8 mouse cellular contexts compared by ENCODE assay signal in genomic region chr11:69011445-69011844, GRCm38 (mm10). TPM values are rescaled to one million over a fixed set of nuclear protein-coding genes. Genes with fewer than 3 reads are reported as not detected.
DNase-seq lines count a peak whose midpoint lies in the region; ATAC-seq and TF ChIP-seq lines count a peak whose summit lies in the region.
"Not testable (repeated sequence)": the region's sequence is repeated elsewhere in the genome, so short reads cannot be mapped to it uniquely, and the experiment has no call there.

No protein-coding gene starts in this region.

- not testable (repeated sequence) for H3K9me3 ChIP-seq in forebrain, embryonic 12.5 days; heart, embryonic 15.5 days (replicated peaks); intestine, embryonic 16.5 days (ENCODE audit: control insufficient read depth, low read length); limb, embryonic 14.5 days (ENCODE audit: control insufficient read depth, low read length); lung, postnatal 0 days (ENCODE audit: low read length); neural tube, embryonic 12.5 days

- not testable (repeated sequence) for ATAC-seq in forebrain, embryonic 12.5 days (ENCODE audit: low FRiP score); heart, embryonic 15.5 days (replicated peaks; ENCODE audit: insufficient number of reproducible peaks, insufficient read depth, low FRiP score, low read depth); intestine, embryonic 16.5 days; limb, embryonic 14.5 days (ENCODE audit: low FRiP score, low read depth); lung, postnatal 0 days; neural tube, embryonic 12.5 days (ENCODE audit: low FRiP score, low read depth)

- H3K4me3 ChIP-seq in bone marrow macrophage, adult 2 months (ENCODE audit: insufficient read depth, low read length), result peak overlapping the region; percentile 26; the same call in 1 of the 2 replicates
- H3K4me3 ChIP-seq in forebrain, embryonic 12.5 days (replicated peaks), result peak overlapping the region; percentile 54
- peak overlapping the region; percentile 53 for H3K4me3 ChIP-seq in heart, embryonic 15.5 days
- H3K4me3 ChIP-seq in intestine, embryonic 16.5 days (ENCODE audit: low read length), result peak overlapping the region; percentile 61
- H3K4me3 ChIP-seq in limb, embryonic 14.5 days (replicated peaks; ENCODE audit: low read length), result peak overlapping the region; percentile 53
- peak overlapping the region; percentile 51; the same call in 1 of the 2 replicates for H3K4me3 ChIP-seq in lung, postnatal 0 days (ENCODE audit: low read depth, low read length)
- peak overlapping the region; percentile 46 for H3K4me3 ChIP-seq in neural tube, embryonic 12.5 days

- not testable (repeated sequence) for TF ChIP-seq EP300 in lung, postnatal 0 days (IDR thresholded peaks at IDR 0.05)

- not testable (repeated sequence) for H3K36me3 ChIP-seq in forebrain, embryonic 12.5 days (replicated peaks); heart, embryonic 15.5 days; intestine, embryonic 16.5 days (ENCODE audit: control insufficient read depth, insufficient read depth, low read length); limb, embryonic 14.5 days (ENCODE audit: control insufficient read depth, insufficient read depth, low read length); lung, postnatal 0 days (ENCODE audit: insufficient read depth, low read length); neural tube, embryonic 12.5 days

- H3K9ac ChIP-seq in forebrain, embryonic 12.5 days; heart, embryonic 15.5 days; intestine, embryonic 16.5 days (ENCODE audit: low read depth, low read length); lung, postnatal 0 days (replicated peaks; ENCODE audit: low read depth); neural tube, embryonic 12.5 days: not testable (repeated sequence)
- H3K9ac ChIP-seq in limb, embryonic 14.5 days (ENCODE audit: low read depth, low read length, severe bottlenecking), result 0 out of 2 replicates have a peak overlapping the region, but pooled peaks have one; percentile 59

- not testable (repeated sequence) for H3K27me3 ChIP-seq in forebrain, embryonic 12.5 days; heart, embryonic 15.5 days; intestine, embryonic 16.5 days (replicated peaks; ENCODE audit: control insufficient read depth, insufficient read depth, low read length); limb, embryonic 14.5 days (ENCODE audit: control insufficient read depth, insufficient read depth, low read length); lung, postnatal 0 days (replicated peaks; ENCODE audit: insufficient read depth, low read length); neural tube, embryonic 12.5 days (replicated peaks)

- peak overlapping the region; percentile 81 for H3K4me2 ChIP-seq in forebrain, embryonic 12.5 days
- H3K4me2 ChIP-seq in heart, embryonic 15.5 days, result peak overlapping the region; percentile 77
- H3K4me2 ChIP-seq in intestine, embryonic 16.5 days (ENCODE audit: low read depth, low read length), result peak overlapping the region; percentile 82
- peak overlapping the region; percentile 84 for H3K4me2 ChIP-seq in limb, embryonic 14.5 days (replicated peaks; ENCODE audit: low read depth, low read length, severe bottlenecking)
- peak overlapping the region; percentile 78 for H3K4me2 ChIP-seq in lung, postnatal 0 days (replicated peaks; ENCODE audit: low read depth, low read length)
- peak overlapping the region; percentile 70 for H3K4me2 ChIP-seq in neural tube, embryonic 12.5 days (replicated peaks)

- WGBS in forebrain, embryonic 12.5 days, result 74% methylated on average over 2 of the region's 2 CpGs
- WGBS in heart, embryonic 15.5 days, result 76% methylated on average over 2 of the region's 2 CpGs
- 47% methylated on average over 2 of the region's 2 CpGs for WGBS in intestine, embryonic 16.5 days
- 75% methylated on average over 2 of the region's 2 CpGs for WGBS in limb, embryonic 14.5 days
- WGBS in lung, postnatal 0 days, result 53% methylated on average over 2 of the region's 2 CpGs
- 75% methylated on average over 2 of the region's 2 CpGs for WGBS in neural tube, embryonic 12.5 days

- not testable (repeated sequence) for H3K27ac ChIP-seq in bone marrow macrophage, adult 2 months (ENCODE audit: insufficient read depth, low read depth, low read length); intestine, embryonic 16.5 days (ENCODE audit: low read length); neural tube, embryonic 12.5 days
- H3K27ac ChIP-seq in forebrain, embryonic 12.5 days, result peak overlapping the region; percentile 92; the same call in 1 of the 2 replicates
- H3K27ac ChIP-seq in heart, embryonic 15.5 days, result peak overlapping the region; percentile 91
- peak overlapping the region; percentile 78; the same call in 1 of the 2 replicates for H3K27ac ChIP-seq in limb, embryonic 14.5 days (replicated peaks; ENCODE audit: low read depth, low read length)
- H3K27ac ChIP-seq in lung, postnatal 0 days (ENCODE audit: low read length), result peak overlapping the region; percentile 76; the same call in 1 of the 2 replicates

- not testable (repeated sequence) for TF ChIP-seq POLR2A in bone marrow macrophage, adult 2 months (IDR thresholded peaks at IDR 0.05; ENCODE audit: borderline replicate concordance, low read depth, low read length); limb, embryonic 14.5 days (IDR thresholded peaks at IDR 0.05; ENCODE audit: borderline replicate concordance, extremely low read depth, insufficient read depth, insufficient read length)

- DNase-seq in 3T3-L1 (ENCODE audit: low read depth, low spot score), result peak; percentile 17
- not testable (repeated sequence) for DNase-seq in limb, embryonic 14.5 days (ENCODE audit: low spot score); lung, postnatal 0 days (ENCODE audit: low spot score)

- H3K4me1 ChIP-seq in bone marrow macrophage, adult 2 months (ENCODE audit: control insufficient read depth, insufficient read depth, low read length), result peaks cover 12% of the 10 kb centered on the region
- H3K4me1 ChIP-seq in forebrain, embryonic 12.5 days, result peaks cover 30% of the 10 kb centered on the region
- peaks cover 27% of the 10 kb centered on the region for H3K4me1 ChIP-seq in heart, embryonic 15.5 days (replicated peaks)
- H3K4me1 ChIP-seq in intestine, embryonic 16.5 days (ENCODE audit: control insufficient read depth, insufficient read depth, low read length), result peaks cover 10% of the 10 kb centered on the region
- not testable (repeated sequence) for H3K4me1 ChIP-seq in limb, embryonic 14.5 days (ENCODE audit: control insufficient read depth, insufficient read depth, low read length); lung, postnatal 0 days (ENCODE audit: insufficient read depth, low read depth, low read length)
- peaks cover 15% of the 10 kb centered on the region for H3K4me1 ChIP-seq in neural tube, embryonic 12.5 days

- TF ChIP-seq CTCF in bone marrow macrophage, adult 2 months (IDR thresholded peaks at IDR 0.05; ENCODE audit: low read depth, low read length), result not testable (repeated sequence)
- TF ChIP-seq CTCF in lung, postnatal 0 days (IDR thresholded peaks at IDR 0.05), result peak; percentile 24; the same call in 1 of the 2 replicates

RNA-seq across cellular contexts. Expression of gene Pfas, which starts 3.2 kb away (rescaled TPM):
- 9.8 and 10.3 TPM in 2 replicates for polyA plus RNA-seq in bone marrow macrophage, adult 2 months (2012; ENCODE audit: insufficient read depth, insufficient read length, missing spikeins)
- polyA plus RNA-seq in forebrain, embryonic 12.5 days (2016; fragmentation: Nextera tagmentation; extraction: Ambion mirVana), result 35.4 and 40.4 TPM in 2 replicates
- polyA plus RNA-seq in heart, embryonic 15.5 days (2015; fragmentation: Nextera tagmentation; extraction: Ambion mirVana), result 14.9 and 18.7 TPM in 2 replicates
- 20.5 and 22.5 TPM in 2 replicates for polyA plus RNA-seq in intestine, embryonic 16.5 days (2015; fragmentation: Nextera tagmentation; extraction: Ambion mirVana)
- 27.0 and 35.6 TPM in 2 replicates for polyA plus RNA-seq in limb, embryonic 14.5 days (2012; rRNA removed)
- 22.0 and 25.6 TPM in 2 replicates for polyA plus RNA-seq in limb, embryonic 14.5 days (2014; fragmentation: Nextera tagmentation; extraction: Ambion mirVana)
- polyA plus RNA-seq in lung, postnatal 0 days (2015; fragmentation: Nextera tagmentation; extraction: Ambion mirVana), result 7.0 and 9.0 TPM in 2 replicates
- polyA plus RNA-seq in neural tube, embryonic 12.5 days (2016; fragmentation: Nextera tagmentation; extraction: Ambion mirVana), result 26.3 and 30.9 TPM in 2 replicates

RNA-seq across cellular contexts. Expression of gene Ctc1, which starts 4.3 kb away (rescaled TPM):
- 41.4 and 44.2 TPM in 2 replicates for polyA plus RNA-seq in bone marrow macrophage, adult 2 months (2012; ENCODE audit: insufficient read depth, insufficient read length, missing spikeins)
- 71.0 and 81.5 TPM in 2 replicates for polyA plus RNA-seq in forebrain, embryonic 12.5 days (2016; fragmentation: Nextera tagmentation; extraction: Ambion mirVana)
- 38.3 and 47.5 TPM in 2 replicates for polyA plus RNA-seq in heart, embryonic 15.5 days (2015; fragmentation: Nextera tagmentation; extraction: Ambion mirVana)
- polyA plus RNA-seq in intestine, embryonic 16.5 days (2015; fragmentation: Nextera tagmentation; extraction: Ambion mirVana), result 36.8 and 38.5 TPM in 2 replicates
- 76.4 and 110 TPM in 2 replicates for polyA plus RNA-seq in limb, embryonic 14.5 days (2012; rRNA removed)
- polyA plus RNA-seq in limb, embryonic 14.5 days (2014; fragmentation: Nextera tagmentation; extraction: Ambion mirVana), result 44.6 and 49.1 TPM in 2 replicates
- 12.2 and 12.3 TPM in 2 replicates for polyA plus RNA-seq in lung, postnatal 0 days (2015; fragmentation: Nextera tagmentation; extraction: Ambion mirVana)
- 60.8 and 66.8 TPM in 2 replicates for polyA plus RNA-seq in neural tube, embryonic 12.5 days (2016; fragmentation: Nextera tagmentation; extraction: Ambion mirVana)

RNA-seq across cellular contexts. Expression of gene Aurkb, which starts 34.0 kb away (rescaled TPM):
- 52.8 and 53.9 TPM in 2 replicates for polyA plus RNA-seq in bone marrow macrophage, adult 2 months (2012; ENCODE audit: insufficient read depth, insufficient read length, missing spikeins)
- polyA plus RNA-seq in forebrain, embryonic 12.5 days (2016; fragmentation: Nextera tagmentation; extraction: Ambion mirVana), result 163 and 169 TPM in 2 replicates
- 64.3 and 92.4 TPM in 2 replicates for polyA plus RNA-seq in heart, embryonic 15.5 days (2015; fragmentation: Nextera tagmentation; extraction: Ambion mirVana)
- 114 and 139 TPM in 2 replicates for polyA plus RNA-seq in intestine, embryonic 16.5 days (2015; fragmentation: Nextera tagmentation; extraction: Ambion mirVana)
- 124 and 144 TPM in 2 replicates for polyA plus RNA-seq in limb, embryonic 14.5 days (2012; rRNA removed)
- polyA plus RNA-seq in limb, embryonic 14.5 days (2014; fragmentation: Nextera tagmentation; extraction: Ambion mirVana), result 109 and 116 TPM in 2 replicates
- polyA plus RNA-seq in lung, postnatal 0 days (2015; fragmentation: Nextera tagmentation; extraction: Ambion mirVana), result 6.5 and 9.1 TPM in 2 replicates
- polyA plus RNA-seq in neural tube, embryonic 12.5 days (2016; fragmentation: Nextera tagmentation; extraction: Ambion mirVana), result 95.5 and 98.4 TPM in 2 replicates

RNA-seq across cellular contexts. Expression of gene Rangrf, which starts 36.5 kb away (rescaled TPM):
- 3.7 and 4.4 TPM in 2 replicates for polyA plus RNA-seq in bone marrow macrophage, adult 2 months (2012; ENCODE audit: insufficient read depth, insufficient read length, missing spikeins)
- 54.1 and 57.8 TPM in 2 replicates for polyA plus RNA-seq in forebrain, embryonic 12.5 days (2016; fragmentation: Nextera tagmentation; extraction: Ambion mirVana)
- 67.4 and 78.4 TPM in 2 replicates for polyA plus RNA-seq in heart, embryonic 15.5 days (2015; fragmentation: Nextera tagmentation; extraction: Ambion mirVana)
- 48.2 and 56.7 TPM in 2 replicates for polyA plus RNA-seq in intestine, embryonic 16.5 days (2015; fragmentation: Nextera tagmentation; extraction: Ambion mirVana)
- 42.8 and 46.7 TPM in 2 replicates for polyA plus RNA-seq in limb, embryonic 14.5 days (2012; rRNA removed)
- 43.4 and 46.3 TPM in 2 replicates for polyA plus RNA-seq in limb, embryonic 14.5 days (2014; fragmentation: Nextera tagmentation; extraction: Ambion mirVana)
- polyA plus RNA-seq in lung, postnatal 0 days (2015; fragmentation: Nextera tagmentation; extraction: Ambion mirVana), result 16.0 and 18.3 TPM in 2 replicates
- polyA plus RNA-seq in neural tube, embryonic 12.5 days (2016; fragmentation: Nextera tagmentation; extraction: Ambion mirVana), result 37.4 and 42.2 TPM in 2 replicates

RNA-seq across cellular contexts. Expression of gene Slc25a35, which starts 43.5 kb away (rescaled TPM):
- polyA plus RNA-seq in bone marrow macrophage, adult 2 months (2012; ENCODE audit: insufficient read depth, insufficient read length, missing spikeins), result 3.3 and 4.7 TPM in 2 replicates
- 2.1 and 2.6 TPM in 2 replicates for polyA plus RNA-seq in forebrain, embryonic 12.5 days (2016; fragmentation: Nextera tagmentation; extraction: Ambion mirVana)
- polyA plus RNA-seq in heart, embryonic 15.5 days (2015; fragmentation: Nextera tagmentation; extraction: Ambion mirVana), result 2.0 and 2.2 TPM in 2 replicates
- 3.5 and 3.8 TPM in 2 replicates for polyA plus RNA-seq in intestine, embryonic 16.5 days (2015; fragmentation: Nextera tagmentation; extraction: Ambion mirVana)
- 4.7 and 6.9 TPM in 2 replicates for polyA plus RNA-seq in limb, embryonic 14.5 days (2012; rRNA removed)
- 2.8 TPM in 2 replicates for polyA plus RNA-seq in limb, embryonic 14.5 days (2014; fragmentation: Nextera tagmentation; extraction: Ambion mirVana)
- polyA plus RNA-seq in lung, postnatal 0 days (2015; fragmentation: Nextera tagmentation; extraction: Ambion mirVana), result 4.3 and 5.5 TPM in 2 replicates
- 1.9 and 2.5 TPM in 2 replicates for polyA plus RNA-seq in neural tube, embryonic 12.5 days (2016; fragmentation: Nextera tagmentation; extraction: Ambion mirVana)
